Mouse (Mus musculus): ENCODE measurements at regions not wholly inside any gene's neighbourhood (a gene's known extent, or its start where the extent isn't known, plus 50 kb on each side); places are given as distances from the start of the nearest gene placed in this dataset.

- no peak overlapping the region for H3K4me3 ChIP-seq (ENCODE audit: control insufficient read depth in 1 of 2, insufficient read depth in 1 of 2, low read depth in 2 of 2, low read length in 2 of 2)
- no peaks in the 10 kb centered on the region for H3K4me1 ChIP-seq (ENCODE audit: control insufficient read depth in 1 of 2, insufficient read depth in 2 of 2, low read length in 2 of 2)
- no peak for DNase-seq (ENCODE audit: low read depth, low spot score)
- TF ChIP-seq POLR2AphosphoS5 (IDR thresholded peaks at IDR 0.05; ENCODE audit: borderline replicate concordance, low read depth, low read length): no peak
- TF ChIP-seq RAD21 (IDR thresholded peaks at IDR 0.05; ENCODE audit: low read depth, low read length): no peak
- TF ChIP-seq E2F4 (IDR thresholded peaks at IDR 0.05; ENCODE audit: borderline replicate concordance, low read depth, low read length): no peak
- TF ChIP-seq TBP (IDR thresholded peaks at IDR 0.05; ENCODE audit: low read depth, low read length): no peak
- TF ChIP-seq POLR2A (IDR thresholded peaks at IDR 0.05; ENCODE audit: control insufficient read depth in 1 of 2, insufficient read depth in 1 of 2, low read depth in 1 of 2, low read length in 2 of 2, poor library complexity in 1 of 2): no peak
- TF ChIP-seq ZKSCAN1 (IDR thresholded peaks at IDR 0.05; ENCODE audit: low read depth, low read length): no peak
- no peak for TF ChIP-seq UBTF (IDR thresholded peaks at IDR 0.05; ENCODE audit: borderline replicate concordance, insufficient read depth, low read depth, low read length)
- TF ChIP-seq SMC3 (IDR thresholded peaks at IDR 0.05; ENCODE audit: low read depth, low read length): no peak
- TF ChIP-seq RCOR1 (IDR thresholded peaks at IDR 0.05; ENCODE audit: low read depth, low read length): no peak
- TF ChIP-seq SIN3A (IDR thresholded peaks at IDR 0.05; ENCODE audit: low read length): no peak
- TF ChIP-seq ZMIZ1 (IDR thresholded peaks at IDR 0.05; ENCODE audit: low read depth, low read length): no peak
- TF ChIP-seq CHD2 (IDR thresholded peaks at IDR 0.05; ENCODE audit: low read length): no peak
- H3K79me2 ChIP-seq (ENCODE audit: control insufficient read depth, insufficient read depth, low read length, poor library complexity): no peaks in the 10 kb centered on the region
- no peak overlapping the region for H3K27ac ChIP-seq (ENCODE audit: control insufficient read depth, low read depth, low read length)
- no peak overlapping the region for H3K9ac ChIP-seq (ENCODE audit: control insufficient read depth, low read depth, low read length, poor library complexity, severe bottlenecking)
- H3K9me3 ChIP-seq (replicated peaks; ENCODE audit: insufficient read depth, low read length): no peaks in the 10 kb centered on the region
- H3K27me3 ChIP-seq (ENCODE audit: control insufficient read depth in 1 of 2, insufficient read depth in 2 of 2, low read length in 2 of 2): no peaks in the 10 kb centered on the region
- no peaks in the 10 kb centered on the region for H3K36me3 ChIP-seq (ENCODE audit: control insufficient read depth in 1 of 2, insufficient read depth in 2 of 2, low read length in 2 of 2)
Observed at GRCm38 (mm10) chr1:35730309-35730708, 337.9 kb upstream of the Hs6st1 start.

GRCm38 (mm10) chr1:35736247-35736646 is 332.0 kb upstream of the Hs6st1 start:
- Histone ChIP-seq H3K4me3 (ENCODE audit: control insufficient read depth in 1 of 2, insufficient read depth in 1 of 2, low read depth in 2 of 2, low read length in 2 of 2) (no peak overlapping the region), H3K27ac (ENCODE audit: control insufficient read depth, low read depth, low read length) (no peak overlapping the region), H3K4me1 (ENCODE audit: control insufficient read depth in 1 of 2, insufficient read depth in 2 of 2, low read length in 2 of 2) (no peaks in the 10 kb centered on the region), H3K27me3 (ENCODE audit: control insufficient read depth in 1 of 2, insufficient read depth in 2 of 2, low read length in 2 of 2) (no peaks in the 10 kb centered on the region; a peak in 1 of 4 replicates), H3K36me3 (ENCODE audit: control insufficient read depth in 1 of 2, insufficient read depth in 2 of 2, low read length in 2 of 2) (no peaks in the 10 kb centered on the region), H3K9ac (ENCODE audit: control insufficient read depth, low read depth, low read length, poor library complexity, severe bottlenecking) (no peak overlapping the region), H3K9me3 (replicated peaks; ENCODE audit: insufficient read depth, low read length) (no peaks in the 10 kb centered on the region), H3K79me2 (ENCODE audit: control insufficient read depth, insufficient read depth, low read length, poor library complexity) (no peaks in the 10 kb centered on the region)
- TF ChIP-seq E2F4 (IDR thresholded peaks at IDR 0.05; ENCODE audit: borderline replicate concordance, low read depth, low read length) (no peak), CHD1 (IDR thresholded peaks at IDR 0.05; ENCODE audit: low read depth, low read length) (no peak)
- no peak for DNase-seq (ENCODE audit: low read depth, low spot score)

GRCm38 (mm10) chr1:35749603-35750002 is 318.6 kb upstream of the Hs6st1 start:
- H3K4me3 ChIP-seq (ENCODE audit: control insufficient read depth in 1 of 2, insufficient read depth in 1 of 2, low read depth in 2 of 2, low read length in 2 of 2): no peak overlapping the region
- H3K27me3 ChIP-seq (ENCODE audit: control insufficient read depth in 1 of 2, insufficient read depth in 2 of 2, low read length in 2 of 2): no peaks in the 10 kb centered on the region; a peak in 1 of 4 replicates
- H3K4me1 ChIP-seq (ENCODE audit: control insufficient read depth in 1 of 2, insufficient read depth in 2 of 2, low read length in 2 of 2): no peaks in the 10 kb centered on the region
- no peak for DNase-seq (ENCODE audit: low read depth, low spot score)
- H3K9ac ChIP-seq (ENCODE audit: control insufficient read depth, low read depth, low read length, poor library complexity, severe bottlenecking): no peak overlapping the region
- no peaks in the 10 kb centered on the region for H3K79me2 ChIP-seq (ENCODE audit: control insufficient read depth, insufficient read depth, low read length, poor library complexity)
- H3K27ac ChIP-seq (ENCODE audit: control insufficient read depth, low read depth, low read length): no peak overlapping the region
- H3K9me3 ChIP-seq (replicated peaks; ENCODE audit: insufficient read depth, low read length): no peaks in the 10 kb centered on the region
- no peak for TF ChIP-seq BHLHE40 (IDR thresholded peaks at IDR 0.05; ENCODE audit: borderline replicate concordance, low read depth, low read length)
- no peak for TF ChIP-seq MAX (IDR thresholded peaks at IDR 0.05; ENCODE audit: low read length)
- no peaks in the 10 kb centered on the region for H3K36me3 ChIP-seq (ENCODE audit: control insufficient read depth in 1 of 2, insufficient read depth in 2 of 2, low read length in 2 of 2)
